Mouse (Mus musculus): Measurements from ENCODE around the gene Rbpj.

GRCm38 (mm10) chr5:53572496-53572895 is 106.5 kb downstream of the Rbpj start:
- TF ChIP-seq POLR2A (IDR thresholded peaks at IDR 0.05; ENCODE audit: control insufficient read depth, extremely low read depth, insufficient read depth, low read length, poor library complexity) (no peak), CTCF (IDR thresholded peaks at IDR 0.05; ENCODE audit: borderline replicate concordance, control insufficient read depth, extremely low read depth, insufficient read depth, low read length, poor library complexity) (no peak)
